Mouse (Mus musculus) heart, adult 2 months (tissue): Measurements from ENCODE around the gene Myadml2. TPM values are rescaled to one million over a fixed set of nuclear protein-coding genes. Genes with fewer than 3 reads are reported as not detected.

Experiments
- DNase-seq, 2 experiments: peaks; one replicate each; pipeline ENCODE4 v3.0.0; 2021
- H3K27ac ChIP-seq: fragments of 200-600 bp; 2 replicates; pipeline ENCODE4 v1.8.1; 2022
- H3K27me3 ChIP-seq: fragments of 200-500 bp; 2 replicates; pipeline ENCODE4 v1.6.1; 2012; ENCODE audit warnings: mild to moderate bottlenecking, low read length, inconsistent platforms, mixed read lengths; ENCODE audit not compliant: control insufficient read depth, insufficient read depth
- H3K36me3 ChIP-seq: fragments of 200-500 bp; 2 replicates; pipeline ENCODE4 v1.6.1; 2012; ENCODE audit warnings: low read length, inconsistent platforms; ENCODE audit not compliant: control insufficient read depth, insufficient read depth
- H3K4me1 ChIP-seq: fragments of 200-500 bp; 2 replicates; pipeline ENCODE4 v1.6.1; 2011; ENCODE audit warnings: low read length; ENCODE audit not compliant: control insufficient read depth, insufficient read depth
- H3K4me3 ChIP-seq: fragments of 200-600 bp; 2 replicates; pipeline ENCODE4 v1.8.1; 2022
- H3K79me2 ChIP-seq: fragments of 200-500 bp; replicated peaks from 2 replicates; pipeline ENCODE4 v1.6.1; 2012; ENCODE audit warnings: mild to moderate bottlenecking, inconsistent platforms, low read length, moderate library complexity, mixed read lengths; ENCODE audit not compliant: control insufficient read depth, insufficient read depth
- H3K9ac ChIP-seq: fragments of 200-500 bp; 2 replicates; pipeline ENCODE4 v1.6.1; 2012; ENCODE audit warnings: low read depth, mild to moderate bottlenecking, control low read depth, inconsistent platforms, low read length, mixed read lengths
- CTCF ChIP-seq: fragments of 200-600 bp; IDR thresholded peaks from 2 replicates; pipeline ENCODE4 v1.8.1; 2022; ENCODE audit warnings: antibody characterized with exemption, mild to moderate bottlenecking, moderate library complexity
- EP300 ChIP-seq: fragments of 200-500 bp; IDR thresholded peaks from 2 replicates; pipeline ENCODE4 v1.6.1; 2011; ENCODE audit warnings: low read depth, low read length, control low read depth; ENCODE audit not compliant: insufficient read depth
- POLR2A ChIP-seq: fragments of 200-500 bp; IDR thresholded peaks from 2 replicates; pipeline ENCODE4 v1.6.1; 2011; ENCODE audit warnings: mild to moderate bottlenecking, low read depth, low read length, control low read depth; ENCODE audit not compliant: insufficient read depth
- WGBS: fragments of 180-500 bp; shearing (Covaris S2); methylation state at CpG from one replicate; pipeline ENCODE4 v1.1.7; 2018; 5-methylcytosine and 5-hydroxymethylcytosine counted together
- intact Hi-C: fragments of 180-260 bp; cut with DNase I; formaldehyde crosslinking; loops from one replicate; pipeline ENCODE4 v1.15.1; 2025
- polyA plus RNA-seq: library from polyadenylated mRNA; depleted of rRNA; stranded (reverse); fragments of >200 nt; gene quantifications from 2 replicates; pipeline ENCODE4 v1.2.3, GENCODE M21; 2012
- total RNA-seq, 2 experiments: library from RNA; stranded (reverse); gene quantifications; 2 replicates each; pipeline ENCODE4 v1.2.3; 2021

The Myadml2 gene
- total and polyA plus RNA-seq, 3 experiments, result 55.1 to 87.3 (median 77.6) TPM

- Histone ChIP-seq H3K36me3 (no peaks in the 10 kb centered on the region), H3K4me3 (no peak overlapping the region)
- TF ChIP-seq CTCF (no peak), POLR2A (no peak), EP300 (no peak)
These were observed 38.7 kb downstream of the Myadml2 start for GRCm38 (mm10) chr11:120609250-120609649.

DNA sequence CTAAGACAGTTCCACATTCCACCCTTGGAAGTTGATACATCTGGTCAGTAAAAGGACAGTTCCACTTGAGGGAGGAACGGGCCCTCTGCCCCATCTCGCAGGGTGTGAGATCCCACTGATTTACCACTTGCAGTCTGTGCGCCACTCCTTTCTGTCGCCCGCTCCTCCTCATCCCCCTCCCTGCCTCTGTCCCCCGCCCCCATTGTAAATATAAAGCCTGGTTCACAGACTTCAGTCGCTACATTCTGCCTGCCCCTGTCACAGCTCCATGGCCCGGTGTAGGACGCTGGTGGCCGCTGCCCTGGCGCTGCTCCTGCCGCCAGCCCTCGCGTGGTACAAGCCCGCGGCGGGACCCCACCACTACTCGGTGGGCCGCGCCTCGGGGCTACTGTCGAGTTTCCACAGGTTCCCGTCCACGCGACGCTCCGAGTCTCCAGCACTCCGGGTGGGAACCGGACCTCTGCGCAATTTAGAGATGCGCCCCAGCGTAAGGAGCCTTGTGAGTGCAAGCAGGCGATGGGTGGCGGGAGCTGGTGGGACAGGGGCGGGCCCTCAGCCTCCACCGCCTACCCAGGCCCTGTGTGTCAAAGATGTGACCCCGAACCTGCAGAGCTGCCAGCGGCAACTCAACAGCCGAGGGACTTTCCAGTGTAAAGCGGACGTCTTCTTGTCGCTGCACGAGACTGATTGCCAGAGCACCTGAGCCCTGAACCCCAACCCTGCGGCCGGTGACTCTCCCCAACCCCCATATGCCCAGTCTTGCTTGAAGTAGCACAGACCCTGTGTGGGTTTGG lies 39.5 kb downstream of the Myadml2 start, which contains the start of gene Npb:
TSS of gene Npb (plus strand) at position 237 of the 794 bp plus-strand sequence.
- H3K79me2 ChIP-seq, result no peaks in the 10 kb centered on the region
- H3K4me3 ChIP-seq, result no peak within 1 kb of the TSS
- H3K27ac ChIP-seq, result no peak within 1 kb of the TSS
- no peak for DNase-seq
- no peak within 1 kb of the TSS; the same call in 1 of the 2 replicates for H3K9ac ChIP-seq
- intact Hi-C loops, result no loop called here
- H3K36me3 ChIP-seq, result no peaks in the 10 kb centered on the region
- TF ChIP-seq CTCF (no peak), POLR2A (no peak), EP300 (no peak)
- H3K27me3 ChIP-seq, result no peaks in the 10 kb centered on the region
- H3K4me1 ChIP-seq, result peaks cover 4% of the 10 kb centered on the region
- WGBS, result 23% methylated on average over 45 of the region's 45 CpGs

More at GRCm38 (mm10) chr11:120609250-120609649, 38.7 kb downstream of the Myadml2 start:
- intact Hi-C loops, result no loop called here
- 66% methylated on average over 8 of the region's 8 CpGs for WGBS
- no peak overlapping the region for H3K9ac ChIP-seq
- H3K79me2 ChIP-seq, result no peaks in the 10 kb centered on the region
- no peaks in the 10 kb centered on the region for H3K27me3 ChIP-seq
- peaks cover 4% of the 10 kb centered on the region for H3K4me1 ChIP-seq
- no peak overlapping the region for H3K27ac ChIP-seq
- DNase-seq, result no peak

GRCm38 (mm10) chr11:120606764-120607163 lies 41.2 kb downstream of the Myadml2 start:
- no peaks in the 10 kb centered on the region for H3K79me2 ChIP-seq
- intact Hi-C loops, result no loop called here
- WGBS, result 39% methylated on average over 4 of the region's 4 CpGs
- peaks cover 4% of the 10 kb centered on the region for H3K4me1 ChIP-seq
- no peaks in the 10 kb centered on the region for H3K27me3 ChIP-seq
- no peak for TF ChIP-seq EP300
- no peak for TF ChIP-seq POLR2A
- no peak for TF ChIP-seq CTCF
- H3K27ac ChIP-seq, result no peak overlapping the region
- no peak overlapping the region for H3K4me3 ChIP-seq
- no peak overlapping the region for H3K9ac ChIP-seq
- no peaks in the 10 kb centered on the region for H3K36me3 ChIP-seq
- DNase-seq, result no peak

GRCm38 (mm10) chr11:120605667-120606066 lies 42.3 kb downstream of the Myadml2 start:
- no peak for TF ChIP-seq CTCF
- no peak for TF ChIP-seq POLR2A
- no peak for TF ChIP-seq EP300
- intact Hi-C loops, result no loop called here
- WGBS, result 84% methylated on average over 7 of the region's 7 CpGs

DNA sequence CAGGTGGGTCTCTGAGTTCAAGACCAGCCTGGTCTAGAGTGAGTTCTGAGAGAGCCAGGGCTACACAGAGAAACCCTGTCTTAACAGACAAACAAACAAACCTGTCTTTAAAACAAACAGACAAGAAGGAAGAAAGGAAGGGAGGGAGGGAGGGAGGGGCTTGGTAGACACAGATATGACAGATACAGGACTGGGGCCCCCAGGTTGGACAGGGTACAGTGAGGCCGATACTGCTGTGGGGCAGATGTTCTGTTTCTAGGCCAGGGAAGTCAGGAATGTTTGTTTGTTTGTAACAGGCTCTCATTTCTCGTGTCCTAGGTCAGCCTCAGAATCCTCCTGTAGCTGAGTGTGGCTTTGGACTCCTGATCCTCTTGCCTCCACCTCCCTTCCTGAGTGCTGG lies 44.4 kb downstream of the Myadml2 start:
- no peak overlapping the region for H3K9ac ChIP-seq
- 79% methylated on average over 2 of the region's 2 CpGs for WGBS
- no peaks in the 10 kb centered on the region for H3K27me3 ChIP-seq
- H3K27ac ChIP-seq, result no peak overlapping the region
- H3K79me2 ChIP-seq, result no peaks in the 10 kb centered on the region
- H3K4me1 ChIP-seq, result peaks cover 8% of the 10 kb centered on the region
- intact Hi-C loops, result no loop called here
- no peak for DNase-seq
- H3K36me3 ChIP-seq, result no peaks in the 10 kb centered on the region
- H3K4me3 ChIP-seq, result no peak overlapping the region
- TF ChIP-seq POLR2A (no peak), CTCF (no peak), EP300 (no peak)

More at GRCm38 (mm10) chr11:120605667-120606066, 42.3 kb downstream of the Myadml2 start:
- no peak overlapping the region for H3K4me3 ChIP-seq
- peaks cover 4% of the 10 kb centered on the region for H3K4me1 ChIP-seq
- no peaks in the 10 kb centered on the region for H3K79me2 ChIP-seq
- H3K36me3 ChIP-seq, result no peaks in the 10 kb centered on the region
- no peak overlapping the region for H3K27ac ChIP-seq
- H3K27me3 ChIP-seq, result no peaks in the 10 kb centered on the region
- H3K9ac ChIP-seq, result no peak overlapping the region
- DNase-seq, result no peak

DNA sequence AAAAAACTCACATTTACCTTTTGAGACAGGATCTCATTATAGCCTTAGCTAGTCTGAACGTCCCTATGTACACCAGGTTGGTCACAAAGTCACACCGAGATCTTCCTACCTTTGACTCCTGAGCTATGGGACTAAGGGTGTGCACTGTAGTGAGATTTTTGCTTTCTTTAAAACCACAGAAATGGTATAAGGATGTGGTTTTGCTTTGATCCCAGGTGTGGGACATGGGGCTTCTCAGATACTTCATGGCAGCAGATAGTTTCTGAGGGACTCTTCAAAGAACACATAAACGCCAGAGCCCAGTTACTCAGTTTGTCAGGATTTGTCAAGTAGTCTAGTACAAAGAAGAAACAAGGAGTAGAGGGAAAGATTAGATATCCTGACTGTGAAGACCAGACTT lies 47.2 kb downstream of the Myadml2 start:
- TF ChIP-seq CTCF, result no peak
- no peak for TF ChIP-seq POLR2A
- no peak for TF ChIP-seq EP300
- intact Hi-C loops, result no loop called here
- 86% methylated on average over 3 of the region's 3 CpGs for WGBS

More for the DNA sequence above, 47.2 kb downstream of the Myadml2 start:
- no peaks in the 10 kb centered on the region; the same call in 1 of the 2 replicates for H3K36me3 ChIP-seq
- H3K79me2 ChIP-seq, result peaks cover 3% of the 10 kb centered on the region; the same call in 1 of the 2 replicates
- H3K27ac ChIP-seq, result no peak overlapping the region
- no peak for DNase-seq
- no peaks in the 10 kb centered on the region for H3K27me3 ChIP-seq
- H3K4me3 ChIP-seq, result no peak overlapping the region
- no peak overlapping the region for H3K9ac ChIP-seq
- peaks cover 7% of the 10 kb centered on the region for H3K4me1 ChIP-seq
